Mouse (Mus musculus) olfactory bulb, adult 2 months (tissue): ENCODE results near the gene Wfdc5. TPM values are rescaled to one million over a fixed set of nuclear protein-coding genes. Genes with fewer than 3 reads are reported as not detected.

Experiments used
- H3K27ac ChIP-seq: fragments of 200-500 bp; 2 replicates; pipeline ENCODE4 v1.5.1; 2012; ENCODE audit warnings: low read depth, low read length; ENCODE audit not compliant: insufficient read depth
- H3K4me1 ChIP-seq: fragments of 200-500 bp; 2 replicates; pipeline ENCODE4 v1.6.1; 2012; ENCODE audit warnings: low read length; ENCODE audit not compliant: control insufficient read depth, insufficient read depth
- H3K4me3 ChIP-seq: fragments of 200-500 bp; 2 replicates; pipeline ENCODE4 v1.5.1; 2012; ENCODE audit warnings: mild to moderate bottlenecking, low read depth, low read length, moderate library complexity; ENCODE audit not compliant: insufficient read depth
- CTCF ChIP-seq: fragments of 200-500 bp; IDR thresholded peaks from 2 replicates; pipeline ENCODE4 v1.5.1; 2012; ENCODE audit warnings: low read depth, mild to moderate bottlenecking, low read length, moderate library complexity; ENCODE audit not compliant: insufficient read depth
- POLR2A ChIP-seq: fragments of 200-500 bp; IDR thresholded peaks from 2 replicates; pipeline ENCODE4 v1.6.1; 2012; ENCODE audit warnings: mild to moderate bottlenecking, low read depth, low read length, moderate library complexity; ENCODE audit not compliant: insufficient read depth
- WGBS: fragments of 180-500 bp; shearing (Covaris S2); methylation state at CpG from one replicate; pipeline ENCODE4 v1.1.7; 2018; 5-methylcytosine and 5-hydroxymethylcytosine counted together
- polyA plus RNA-seq: library from polyadenylated mRNA; stranded (reverse); fragments of >200 nt; gene quantifications from 2 replicates; pipeline ENCODE4 v1.2.4, GENCODE M21; 2012; ENCODE audit warnings: low replicate concordance; ENCODE audit not compliant: missing spikeins, insufficient read depth, insufficient read length

Gene Wfdc5
- polyA plus RNA-seq, 1 experiment = not detected

- no peak overlapping the region for H3K27ac ChIP-seq
- H3K4me1 ChIP-seq = no peaks in the 10 kb centered on the region
- no peak for TF ChIP-seq CTCF
- no peak for TF ChIP-seq POLR2A
- H3K4me3 ChIP-seq = no peak overlapping the region
- WGBS = 92% methylated on average over 5 of the region's 5 CpGs
Measured at GRCm38 (mm10) chr2:164195971-164196699, 13.6 kb upstream of the Wfdc5 start.

- Histone ChIP-seq H3K4me1 (no peaks in the 10 kb centered on the region), H3K4me3 (no peak overlapping the region), H3K27ac (no peak overlapping the region)
- TF ChIP-seq POLR2A = no peak
- 73% methylated on average over 5 of the region's 5 CpGs for WGBS
Measured at GRCm38 (mm10) chr2:164194959-164195630, 12.6 kb upstream of the Wfdc5 start.

GRCm38 (mm10) chr2:164192279-164192678, 9.7 kb upstream of the Wfdc5 start:
- no peak overlapping the region for H3K27ac ChIP-seq
- H3K4me3 ChIP-seq = no peak overlapping the region
- TF ChIP-seq POLR2A (no peak), CTCF (no peak)
- no peaks in the 10 kb centered on the region for H3K4me1 ChIP-seq

- H3K27ac ChIP-seq = no peak within 1 kb of the TSS
Measured at GRCm38 (mm10) chr2:164190576-164190975, 8.0 kb upstream of the Wfdc5 start, which contains the start of gene Wfdc12. Wfdc12 (minus strand) TSS chr2:164190608.

GRCm38 (mm10) chr2:164188722-164189121, 6.2 kb upstream of the Wfdc5 start:
- WGBS = 27% methylated on average over 5 of the region's 5 CpGs
- Histone ChIP-seq H3K27ac (no peak overlapping the region), H3K4me3 (no peak overlapping the region), H3K4me1 (no peaks in the 10 kb centered on the region)
- no peak for TF ChIP-seq CTCF
- TF ChIP-seq POLR2A = no peak

More at GRCm38 (mm10) chr2:164190576-164190975, 8.0 kb upstream of the Wfdc5 start, which contains the start of gene Wfdc12:
- H3K4me1 ChIP-seq = no peaks in the 10 kb centered on the region
- no peak for TF ChIP-seq POLR2A
- no peak for TF ChIP-seq CTCF
- no peak within 1 kb of the TSS for H3K4me3 ChIP-seq
- 77% methylated on average over 6 of the region's 6 CpGs for WGBS

- H3K4me1 ChIP-seq = no peaks in the 10 kb centered on the region
- H3K4me3 ChIP-seq = no peak overlapping the region
- WGBS = 42% methylated on average over 9 of the region's 9 CpGs
- H3K27ac ChIP-seq = no peak overlapping the region
- TF ChIP-seq CTCF (no peak), POLR2A (no peak)
Measured at GRCm38 (mm10) chr2:164184145-164184719, 1.7 kb upstream of the Wfdc5 start.

GRCm38 (mm10) chr2:164183340-164183739, 798 bp upstream of the Wfdc5 start:
- TF ChIP-seq CTCF (no peak), POLR2A (no peak)
- 74% methylated on average over 9 of the region's 9 CpGs for WGBS

GRCm38 (mm10) chr2:164180770-164181169, 1.8 kb downstream of the Wfdc5 start:
- H3K4me1 ChIP-seq = no peaks in the 10 kb centered on the region
- 87% methylated on average over 4 of the region's 4 CpGs for WGBS
- TF ChIP-seq CTCF = no peak
- no peak for TF ChIP-seq POLR2A
- H3K4me3 ChIP-seq = no peak overlapping the region
- H3K27ac ChIP-seq = no peak overlapping the region

More at GRCm38 (mm10) chr2:164183340-164183739, 798 bp upstream of the Wfdc5 start:
- no peak overlapping the region for H3K4me3 ChIP-seq
- no peaks in the 10 kb centered on the region for H3K4me1 ChIP-seq
- no peak overlapping the region for H3K27ac ChIP-seq

GRCm38 (mm10) chr2:164180124-164180523, 2.4 kb downstream of the Wfdc5 start:
- WGBS = 38% methylated on average over 3 of the region's 3 CpGs
- no peaks in the 10 kb centered on the region for H3K4me1 ChIP-seq
- TF ChIP-seq CTCF (0 out of 2 replicates have a peak, but pooled peaks have one; percentile 7), POLR2A (no peak)

More at GRCm38 (mm10) chr2:164180124-164180523, 2.4 kb downstream of the Wfdc5 start:
- no peak overlapping the region for H3K4me3 ChIP-seq
- H3K27ac ChIP-seq = no peak overlapping the region
